Mouse (Mus musculus): ENCODE measurements at regions not wholly inside any gene's neighbourhood (a gene's known extent, or its start where the extent isn't known, plus 50 kb on each side); places are given as distances from the start of the nearest gene placed in this dataset.
A peak's percentile ranks its signal among the peaks of the same experiment; 100 is the strongest.

DNA sequence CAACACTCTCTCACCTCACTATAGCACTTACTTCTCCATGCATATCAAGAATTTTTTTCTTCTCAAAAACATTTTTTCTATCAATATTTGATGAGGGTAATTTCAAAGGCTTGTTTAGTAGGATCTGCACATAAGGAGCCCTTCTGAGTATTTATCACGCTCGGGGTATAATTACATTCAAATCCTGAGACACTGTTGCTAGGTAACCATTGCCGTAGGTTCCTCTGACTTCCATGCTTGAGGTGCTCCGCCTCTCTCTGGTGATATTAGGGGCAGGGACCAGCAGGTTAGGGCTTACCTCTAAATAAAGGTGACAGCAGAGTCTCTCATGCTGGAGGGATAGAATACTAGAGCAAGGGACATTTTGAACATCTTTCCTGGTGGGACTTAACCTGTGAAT lies 54.4 kb upstream of the 9630041A04Rik start:
- H3K27ac ChIP-seq, result no peak overlapping the region
- no peak for DNase-seq (ENCODE audit: low spot score)
- no peak overlapping the region for H3K4me3 ChIP-seq
- no peaks in the 10 kb centered on the region for H3K36me3 ChIP-seq
- H3K9me3 ChIP-seq, result no peaks in the 10 kb centered on the region
- H3K4me1 ChIP-seq (replicated peaks), result peaks cover 4% of the 10 kb centered on the region; the same call in 1 of the 2 replicates
- WGBS, result 58% methylated on average over 4 of the region's 4 CpGs
- no peaks in the 10 kb centered on the region for H3K27me3 ChIP-seq (ENCODE audit: insufficient read depth, poor library complexity, severe bottlenecking)

DNA sequence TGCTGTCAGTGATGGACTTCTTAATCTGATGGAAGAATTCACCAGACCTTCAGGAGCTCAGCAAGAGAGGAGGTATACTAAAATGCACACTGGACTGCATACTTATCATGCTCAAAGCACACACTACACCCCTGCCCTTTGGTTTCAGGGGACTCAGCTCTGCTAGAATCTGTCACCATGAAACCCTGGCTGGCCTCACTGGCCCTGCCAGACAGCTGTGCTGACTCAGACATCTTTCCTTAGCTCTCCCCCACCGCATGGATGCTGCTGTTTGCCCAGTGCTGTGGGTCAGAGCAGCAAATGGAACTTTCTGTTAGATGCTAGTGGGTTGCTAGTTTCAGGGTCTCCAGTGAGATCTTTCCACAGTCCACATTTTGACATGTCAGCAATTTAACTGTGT lies 64.9 kb upstream of the 9630041A04Rik start:
- H3K9me3 ChIP-seq, result no peaks in the 10 kb centered on the region
- WGBS, result 63% methylated on average over 1 of the region's 1 CpGs
- no peak overlapping the region for H3K27ac ChIP-seq
- H3K4me3 ChIP-seq, result no peak overlapping the region
- H3K36me3 ChIP-seq, result no peaks in the 10 kb centered on the region
- H3K27me3 ChIP-seq (ENCODE audit: insufficient read depth, poor library complexity, severe bottlenecking), result no peaks in the 10 kb centered on the region
- H3K4me1 ChIP-seq (replicated peaks), result no peaks in the 10 kb centered on the region
- DNase-seq (ENCODE audit: low spot score), result no peak

DNA sequence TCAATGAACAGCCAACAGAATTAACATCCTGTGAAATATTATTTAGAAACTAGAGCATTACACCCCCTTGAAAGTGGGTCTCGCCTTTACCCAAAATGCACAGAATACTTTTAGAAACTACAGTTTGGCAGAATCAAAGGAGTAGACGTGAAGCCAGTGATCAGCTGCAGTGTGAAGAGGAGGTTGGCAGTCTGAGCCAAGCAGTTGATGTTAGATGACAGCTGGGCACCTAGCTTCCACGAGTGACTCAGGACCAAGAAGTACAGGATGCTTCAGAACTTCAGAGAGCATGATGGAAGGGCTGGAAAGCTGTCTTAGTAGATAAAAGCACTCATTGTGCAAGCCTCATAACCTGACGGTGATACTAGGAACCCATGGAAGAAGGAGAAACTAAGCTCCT lies 65.6 kb upstream of the 9630041A04Rik start:
- no peak overlapping the region for H3K27ac ChIP-seq

DNA sequence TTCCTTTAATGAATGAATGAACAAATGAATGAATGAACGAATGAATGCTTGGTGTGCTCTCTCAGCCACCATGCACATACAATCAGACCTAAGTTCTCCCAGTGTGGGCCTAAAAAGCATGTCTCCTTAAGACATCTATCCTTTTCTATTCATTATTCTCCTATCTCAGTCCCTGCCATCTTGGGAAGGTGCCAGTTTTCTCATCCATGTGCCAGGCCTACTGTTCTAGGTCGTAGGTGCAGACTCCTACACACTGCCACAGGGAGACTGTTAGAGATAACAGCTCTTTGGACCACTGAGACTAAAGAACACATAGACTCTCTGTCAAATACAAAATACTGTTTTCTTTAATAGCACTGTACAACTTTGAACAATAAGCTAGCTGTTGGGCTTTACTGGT lies 66.2 kb upstream of the 9630041A04Rik start:
- WGBS, result 90% methylated on average over 2 of the region's 2 CpGs

More for the DNA sequence above, 65.6 kb upstream of the 9630041A04Rik start:
- H3K4me3 ChIP-seq, result no peak overlapping the region
- H3K4me1 ChIP-seq (replicated peaks), result no peaks in the 10 kb centered on the region
- 81% methylated on average over 4 of the region's 4 CpGs for WGBS
- H3K9me3 ChIP-seq, result no peaks in the 10 kb centered on the region
- H3K27me3 ChIP-seq (ENCODE audit: insufficient read depth, poor library complexity, severe bottlenecking), result no peaks in the 10 kb centered on the region
- H3K36me3 ChIP-seq, result no peaks in the 10 kb centered on the region
- no peak for DNase-seq (ENCODE audit: low spot score)

DNA sequence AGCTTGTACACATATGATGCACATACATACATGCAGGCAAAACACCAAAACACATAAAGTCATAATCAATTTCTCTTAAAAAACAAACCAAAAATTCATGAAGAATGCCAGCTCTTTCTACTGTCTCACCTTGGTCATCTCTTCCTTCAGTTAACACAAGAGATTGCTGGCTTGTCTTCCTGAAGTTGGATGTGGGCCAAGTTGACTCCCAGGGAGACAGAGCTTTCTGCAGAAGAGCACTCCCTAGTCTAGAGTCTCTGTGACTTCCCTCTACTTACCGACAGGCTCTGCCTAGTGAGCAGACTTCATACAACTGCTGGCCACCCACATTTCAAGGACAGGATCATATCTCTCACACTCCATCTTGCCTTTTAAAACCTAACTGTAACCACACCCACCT lies 70.7 kb upstream of the 9630041A04Rik start:
- WGBS, result 89% methylated on average over 1 of the region's 1 CpGs
- no peaks in the 10 kb centered on the region for H3K9me3 ChIP-seq
- no peaks in the 10 kb centered on the region for H3K36me3 ChIP-seq
- no peaks in the 10 kb centered on the region for H3K4me1 ChIP-seq (replicated peaks)
- no peak for DNase-seq (ENCODE audit: low spot score)
- H3K4me3 ChIP-seq, result no peak overlapping the region
- no peaks in the 10 kb centered on the region for H3K27me3 ChIP-seq (ENCODE audit: insufficient read depth, poor library complexity, severe bottlenecking)
- H3K27ac ChIP-seq, result no peak overlapping the region

More for the DNA sequence above, 66.2 kb upstream of the 9630041A04Rik start:
- H3K36me3 ChIP-seq, result no peaks in the 10 kb centered on the region
- H3K9me3 ChIP-seq, result no peaks in the 10 kb centered on the region
- H3K4me1 ChIP-seq (replicated peaks), result no peaks in the 10 kb centered on the region
- H3K27ac ChIP-seq, result no peak overlapping the region
- no peak overlapping the region for H3K4me3 ChIP-seq
- no peak for DNase-seq (ENCODE audit: low spot score)
- H3K27me3 ChIP-seq (ENCODE audit: insufficient read depth, poor library complexity, severe bottlenecking), result no peaks in the 10 kb centered on the region

DNA sequence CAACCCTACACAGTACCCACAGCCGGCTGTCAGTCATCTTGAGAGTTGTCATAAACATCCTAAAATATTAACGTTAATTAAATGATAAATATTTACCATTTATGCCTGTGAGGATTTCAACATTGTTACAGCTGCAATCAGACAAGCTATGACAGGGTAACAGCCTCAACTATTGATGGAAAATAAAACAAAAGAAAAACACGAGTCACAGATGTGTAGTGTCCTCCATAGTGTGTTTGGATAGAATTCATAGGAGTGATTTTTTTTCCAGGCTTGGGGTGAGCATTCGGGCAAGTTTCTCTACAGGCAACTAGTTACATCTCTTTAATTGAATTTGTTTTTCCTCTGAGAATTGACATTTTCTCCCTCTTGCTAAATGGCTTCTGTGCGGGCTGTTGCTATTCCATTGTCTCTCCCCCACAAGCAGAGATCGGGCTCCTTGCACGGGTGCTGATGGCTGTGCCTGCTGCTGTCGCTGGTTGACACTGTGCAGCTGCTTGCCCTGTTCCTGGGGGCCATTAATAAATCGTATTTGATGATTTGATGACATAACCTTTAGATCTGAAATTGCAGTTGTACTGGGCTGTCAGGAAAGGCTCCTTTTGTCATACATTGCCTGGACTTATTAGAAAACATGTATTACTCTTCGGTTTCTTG lies 120.6 kb upstream of the 9630041A04Rik start:
- DNase-seq (ENCODE audit: low spot score), result no peak
- H3K4me3 ChIP-seq, result no peak overlapping the region
- no peaks in the 10 kb centered on the region for H3K27me3 ChIP-seq (ENCODE audit: insufficient read depth, poor library complexity, severe bottlenecking)
- WGBS, result 74% methylated on average over 10 of the region's 10 CpGs
- no peak overlapping the region for H3K27ac ChIP-seq
- peaks cover 7% of the 10 kb centered on the region; the same call in 1 of the 2 replicates for H3K4me1 ChIP-seq (replicated peaks)
- no peaks in the 10 kb centered on the region for H3K36me3 ChIP-seq
- no peaks in the 10 kb centered on the region for H3K9me3 ChIP-seq

DNA sequence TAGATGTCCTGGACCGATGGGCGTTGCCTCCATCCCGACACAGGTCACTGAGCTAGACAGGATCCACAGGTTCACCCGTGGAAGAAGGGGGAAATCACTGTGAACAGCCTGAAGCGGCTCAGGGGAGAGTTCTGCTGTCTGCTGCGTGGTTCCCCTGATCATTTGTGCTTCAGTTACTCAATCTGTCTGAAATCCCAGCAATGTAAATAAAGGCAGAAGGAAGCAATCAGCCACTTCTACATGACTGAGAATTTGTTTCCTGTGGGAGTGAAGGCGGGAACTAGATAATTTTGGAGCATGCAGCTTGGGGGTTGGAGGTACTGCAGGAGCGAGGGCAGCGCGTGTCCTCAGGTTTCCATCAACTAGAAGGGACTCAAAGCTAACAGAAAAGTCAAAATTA lies 122.3 kb upstream of the 9630041A04Rik start:
- no peak for DNase-seq (ENCODE audit: low spot score)
- Histone ChIP-seq H3K9me3 (no peaks in the 10 kb centered on the region), H3K36me3 (no peaks in the 10 kb centered on the region), H3K27me3 (ENCODE audit: insufficient read depth, poor library complexity, severe bottlenecking) (no peaks in the 10 kb centered on the region), H3K4me3 (no peak overlapping the region), H3K27ac (no peak overlapping the region), H3K4me1 (replicated peaks) (peaks cover 9% of the 10 kb centered on the region)
- WGBS, result 70% methylated on average over 10 of the region's 10 CpGs

DNA sequence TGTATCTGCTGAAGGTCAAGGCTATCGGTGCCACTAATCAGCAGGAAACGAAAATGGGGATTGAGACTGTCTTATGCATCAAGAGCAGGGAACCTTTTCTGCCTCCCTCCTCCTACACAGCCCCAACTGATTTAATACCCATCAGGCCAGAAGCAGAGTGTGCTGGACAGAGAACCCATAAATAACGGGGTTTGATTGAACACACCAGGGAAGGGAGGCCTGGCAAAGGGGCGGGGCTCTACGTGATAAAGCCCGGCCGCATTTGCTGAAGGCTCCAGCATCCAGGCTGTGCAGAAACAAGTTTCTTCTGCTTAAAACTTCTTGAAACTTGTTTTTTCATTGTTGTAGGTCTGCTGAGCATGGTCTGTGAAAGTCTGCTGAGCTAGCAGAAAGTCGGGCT lies 127.4 kb upstream of the 9630041A04Rik start:
- no peaks in the 10 kb centered on the region for H3K27me3 ChIP-seq (ENCODE audit: insufficient read depth, poor library complexity, severe bottlenecking)
- no peaks in the 10 kb centered on the region for H3K9me3 ChIP-seq
- no peak for DNase-seq (ENCODE audit: low spot score)
- 73% methylated on average over 8 of the region's 8 CpGs for WGBS
- peaks cover 31% of the 10 kb centered on the region for H3K4me1 ChIP-seq (replicated peaks)
- H3K4me3 ChIP-seq, result no peak overlapping the region
- H3K36me3 ChIP-seq, result no peaks in the 10 kb centered on the region
- H3K27ac ChIP-seq, result peak overlapping the region; percentile 59

DNA sequence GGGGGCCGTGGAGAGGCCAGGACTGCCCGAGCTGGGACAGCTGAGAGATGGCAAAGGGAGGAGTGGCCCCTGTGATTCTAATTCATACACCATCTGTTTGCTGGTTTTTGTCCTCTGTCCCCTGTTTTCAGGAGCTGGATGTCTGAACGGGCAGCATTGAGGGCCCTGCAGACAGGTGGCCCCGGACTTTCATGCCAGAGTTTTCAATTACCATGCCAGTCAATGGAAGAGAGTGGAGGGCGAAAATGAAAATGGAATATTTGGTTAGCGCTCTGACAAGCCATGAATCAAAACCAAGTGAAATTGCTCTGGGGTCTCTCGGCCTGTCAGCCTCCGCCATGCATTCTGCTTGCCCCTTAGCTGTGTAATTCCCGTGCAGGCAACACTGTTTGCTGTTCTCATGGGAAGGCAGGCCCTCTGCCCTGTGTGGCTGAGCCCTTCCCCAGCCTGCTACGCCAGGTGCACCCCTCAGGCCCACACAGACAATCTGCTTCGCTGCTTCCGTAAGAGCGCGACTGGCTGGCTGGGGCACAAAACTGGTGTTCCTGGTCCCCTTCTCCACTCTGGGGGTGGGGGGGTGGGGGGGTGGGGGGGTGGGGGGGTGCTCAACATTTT lies 127.9 kb upstream of the 9630041A04Rik start:
- 62% methylated on average over 14 of the region's 14 CpGs for WGBS
- peak overlapping the region; percentile 59 for H3K27ac ChIP-seq
- peak; percentile 21 for DNase-seq (ENCODE audit: low spot score)

DNA sequence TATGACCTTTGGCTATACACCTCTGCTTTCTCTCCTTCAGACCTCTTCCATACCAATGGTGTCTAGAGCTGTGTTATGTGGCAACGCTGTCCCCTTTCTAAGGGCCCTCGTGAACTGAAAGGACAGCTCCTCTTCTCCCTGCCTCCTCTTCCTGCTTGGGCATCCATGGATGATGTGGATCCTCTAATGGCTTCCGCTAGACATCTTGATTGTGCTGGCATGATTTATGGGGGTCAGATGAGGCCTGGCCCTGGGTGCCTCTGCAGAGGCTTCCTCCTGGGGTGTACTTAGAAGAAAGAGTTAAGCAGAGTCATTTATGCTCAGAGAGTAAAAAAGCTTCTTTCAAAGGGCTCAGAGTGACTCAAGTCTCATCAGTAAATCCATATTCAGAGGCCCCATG lies 131.5 kb upstream of the 9630041A04Rik start:
- H3K27ac ChIP-seq, result peak overlapping the region; percentile 54
- no peaks in the 10 kb centered on the region for H3K9me3 ChIP-seq
- peaks cover 31% of the 10 kb centered on the region for H3K4me1 ChIP-seq (replicated peaks)
- no peak overlapping the region for H3K4me3 ChIP-seq
- no peaks in the 10 kb centered on the region for H3K36me3 ChIP-seq
- no peaks in the 10 kb centered on the region for H3K27me3 ChIP-seq (ENCODE audit: insufficient read depth, poor library complexity, severe bottlenecking)
- WGBS, result 70% methylated on average over 3 of the region's 3 CpGs
- DNase-seq (ENCODE audit: low spot score), result peak; percentile 30

More for the DNA sequence above, 127.9 kb upstream of the 9630041A04Rik start:
- no peak overlapping the region for H3K4me3 ChIP-seq
- peaks cover 31% of the 10 kb centered on the region for H3K4me1 ChIP-seq (replicated peaks)
- H3K36me3 ChIP-seq, result no peaks in the 10 kb centered on the region
- no peaks in the 10 kb centered on the region for H3K9me3 ChIP-seq
- H3K27me3 ChIP-seq (ENCODE audit: insufficient read depth, poor library complexity, severe bottlenecking), result no peaks in the 10 kb centered on the region

DNA sequence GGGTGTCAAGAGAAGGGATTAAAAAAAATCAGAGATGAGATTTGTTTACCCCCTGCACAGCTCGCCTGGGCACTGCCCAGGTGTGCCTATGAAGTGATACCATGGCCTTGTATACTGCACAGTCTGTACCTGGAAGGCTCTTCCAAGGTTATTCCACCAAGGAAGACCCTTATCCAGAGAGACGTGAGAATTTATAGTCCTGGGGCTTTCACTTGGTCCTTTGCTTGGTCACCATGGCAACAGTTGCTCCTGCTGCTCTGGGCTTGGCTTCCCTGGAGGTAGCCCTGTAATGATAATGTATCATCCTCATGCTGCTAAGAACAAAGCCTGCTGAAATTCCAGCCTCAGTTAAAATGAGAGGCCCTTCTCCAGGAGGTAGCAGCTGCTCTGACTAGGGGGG lies 143.7 kb upstream of the 9630041A04Rik start:
- WGBS, result 33% methylated on average over 2 of the region's 2 CpGs
- Histone ChIP-seq H3K4me3 (no peak overlapping the region), H3K4me1 (replicated peaks) (peaks cover 18% of the 10 kb centered on the region), H3K27ac (0 out of 2 replicates have a peak overlapping the region, but pooled peaks have one; percentile 16), H3K36me3 (no peaks in the 10 kb centered on the region), H3K9me3 (no peaks in the 10 kb centered on the region), H3K27me3 (ENCODE audit: insufficient read depth, poor library complexity, severe bottlenecking) (no peaks in the 10 kb centered on the region)
- DNase-seq (ENCODE audit: low spot score), result no peak

DNA sequence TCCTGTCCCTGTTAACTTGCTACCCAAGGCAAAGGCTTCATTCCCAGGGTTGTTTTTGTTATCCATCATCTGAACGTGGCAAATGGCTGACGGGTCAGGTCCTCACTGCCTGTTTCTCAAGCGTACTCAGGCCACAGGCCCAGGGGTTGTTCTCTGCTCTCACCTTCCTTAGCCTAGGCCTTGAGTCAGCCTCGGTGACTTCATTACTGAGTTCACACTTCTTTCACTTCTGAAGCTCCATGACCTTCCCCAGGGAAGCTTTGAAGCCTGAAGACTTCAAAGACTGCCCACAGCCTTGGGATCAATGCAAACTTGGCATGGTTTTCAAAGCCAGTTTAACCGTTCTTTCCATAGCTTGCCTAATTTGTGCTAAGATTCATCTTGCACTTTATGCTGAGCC lies 145.3 kb upstream of the 9630041A04Rik start:
- no peaks in the 10 kb centered on the region for H3K36me3 ChIP-seq
- WGBS, result 71% methylated on average over 5 of the region's 5 CpGs
- DNase-seq (ENCODE audit: low spot score), result no peak

DNA sequence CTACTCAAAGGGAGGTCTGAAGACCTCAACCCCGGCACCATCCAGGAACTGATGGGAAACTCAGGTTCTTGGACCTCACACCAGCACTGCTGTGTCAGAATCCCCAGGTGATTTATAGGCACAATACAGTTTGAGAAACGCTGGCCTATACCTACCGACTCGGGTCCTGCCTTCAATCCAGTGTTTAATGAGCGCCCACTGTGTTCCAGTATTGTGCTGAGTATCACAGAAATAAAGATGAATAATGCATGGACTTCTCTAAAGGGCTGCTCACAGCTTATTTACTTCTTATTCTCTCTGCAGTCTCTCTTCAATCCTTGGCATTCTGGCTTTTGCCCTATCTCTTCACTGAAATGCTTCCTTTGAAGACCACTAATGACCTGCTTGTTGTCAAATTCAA lies 146.8 kb upstream of the 9630041A04Rik start:
- no peaks in the 10 kb centered on the region for H3K27me3 ChIP-seq (ENCODE audit: insufficient read depth, poor library complexity, severe bottlenecking)
- no peak overlapping the region for H3K4me3 ChIP-seq
- peaks cover 18% of the 10 kb centered on the region for H3K4me1 ChIP-seq (replicated peaks)
- no peaks in the 10 kb centered on the region for H3K36me3 ChIP-seq
- no peak for DNase-seq (ENCODE audit: low spot score)
- WGBS, result 64% methylated on average over 5 of the region's 5 CpGs
- H3K27ac ChIP-seq, result no peak overlapping the region
- no peaks in the 10 kb centered on the region for H3K9me3 ChIP-seq

More for the DNA sequence above, 145.3 kb upstream of the 9630041A04Rik start:
- Histone ChIP-seq H3K27me3 (ENCODE audit: insufficient read depth, poor library complexity, severe bottlenecking) (no peaks in the 10 kb centered on the region), H3K4me1 (replicated peaks) (peaks cover 18% of the 10 kb centered on the region), H3K9me3 (no peaks in the 10 kb centered on the region), H3K27ac (no peak overlapping the region), H3K4me3 (no peak overlapping the region)
